Mouse (Mus musculus) heart, postnatal 0 days (tissue): ENCODE measurements around the gene Elane.

Source experiments
- CTCF ChIP-seq: IDR thresholded peaks from 2 replicates; pipeline ENCODE4 v1.5.1; 2016; ENCODE audit warnings: antibody characterized with exemption, control low read depth, low read depth
- EP300 ChIP-seq: IDR thresholded peaks from 2 replicates; pipeline ENCODE4 v1.6.1; 2016; ENCODE audit warnings: antibody characterized with exemption, low read depth

- TF ChIP-seq CTCF (no peak), EP300 (no peak)
Observed at GRCm38 (mm10) chr10:79854801-79855541, 31.1 kb upstream of the Elane start.
